Mouse (Mus musculus) brain, embryonic 14.5 days (tissue): ENCODE measurements around the gene Vps25. TPM values are rescaled to one million over a fixed set of nuclear protein-coding genes. Genes with fewer than 3 reads are reported as not detected.

Source experiments
- DNase-seq: peaks from one replicate; pipeline ENCODE4 v3.0.0-alpha.2; 2011; ENCODE audit warnings: low read depth
- CTCF ChIP-seq: fragments of 200-500 bp; IDR thresholded peaks from 2 replicates; pipeline ENCODE4 v1.5.1; 2012; ENCODE audit warnings: inconsistent platforms, mild to moderate bottlenecking, moderate library complexity, borderline replicate concordance; ENCODE audit not compliant: insufficient read depth, insufficient read length; ENCODE audit errors: extremely low read depth
- POLR2A ChIP-seq: fragments of 200-500 bp; IDR thresholded peaks from 2 replicates; pipeline ENCODE4 v1.6.1; 2012; ENCODE audit warnings: mild to moderate bottlenecking, inconsistent platforms, borderline replicate concordance; ENCODE audit not compliant: poor library complexity, insufficient read depth, insufficient read length, severe bottlenecking; ENCODE audit errors: extremely low read depth
- polyA plus RNA-seq: library from polyadenylated mRNA; depleted of rRNA; stranded (reverse); fragments of >200 nt; gene quantifications from 2 replicates; pipeline ENCODE4 v1.2.3, GENCODE M21; 2012

Vps25 gene
- polyA plus RNA-seq, 1 experiment, result 69.3 TPM

- no peak for DNase-seq
- TF ChIP-seq CTCF (no peak), POLR2A (no peak)
Measured at GRCm38 (mm10) chr11:101247521-101248030, 5.9 kb upstream of the Vps25 start.

- TF ChIP-seq POLR2A (no peak), CTCF (peak; percentile 63; the same call in 1 of the 2 replicates)
- DNase-seq, result peak; percentile 80
Measured at GRCm38 (mm10) chr11:101248258-101248994, 5.1 kb upstream of the Vps25 start.

GRCm38 (mm10) chr11:101251031-101251430, 2.5 kb upstream of the Vps25 start:
- no peak for DNase-seq
- TF ChIP-seq CTCF (no peak), POLR2A (no peak)

DNA sequence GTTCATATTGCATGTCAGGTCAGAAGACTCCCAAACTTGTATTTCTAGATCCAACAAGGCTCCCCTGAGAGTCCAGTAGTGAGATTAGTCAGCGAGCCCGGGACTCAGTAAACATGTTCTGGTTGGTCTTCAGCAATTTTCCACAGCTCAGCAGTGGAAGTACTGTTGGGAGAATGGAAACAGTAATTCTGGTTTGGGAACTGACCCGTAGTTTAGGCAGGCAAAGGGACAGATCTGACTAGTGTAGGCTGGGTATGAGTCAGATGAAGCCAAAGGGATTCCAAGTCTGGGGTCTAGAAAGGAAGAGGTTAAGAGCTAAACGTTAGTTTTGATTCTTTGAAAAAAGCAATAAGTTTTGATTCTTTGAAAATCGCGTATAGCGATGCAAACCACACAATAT, 566 bp upstream of the Vps25 start:
- DNase-seq, result no peak
- TF ChIP-seq POLR2A, result no peak
- no peak for TF ChIP-seq CTCF

DNA sequence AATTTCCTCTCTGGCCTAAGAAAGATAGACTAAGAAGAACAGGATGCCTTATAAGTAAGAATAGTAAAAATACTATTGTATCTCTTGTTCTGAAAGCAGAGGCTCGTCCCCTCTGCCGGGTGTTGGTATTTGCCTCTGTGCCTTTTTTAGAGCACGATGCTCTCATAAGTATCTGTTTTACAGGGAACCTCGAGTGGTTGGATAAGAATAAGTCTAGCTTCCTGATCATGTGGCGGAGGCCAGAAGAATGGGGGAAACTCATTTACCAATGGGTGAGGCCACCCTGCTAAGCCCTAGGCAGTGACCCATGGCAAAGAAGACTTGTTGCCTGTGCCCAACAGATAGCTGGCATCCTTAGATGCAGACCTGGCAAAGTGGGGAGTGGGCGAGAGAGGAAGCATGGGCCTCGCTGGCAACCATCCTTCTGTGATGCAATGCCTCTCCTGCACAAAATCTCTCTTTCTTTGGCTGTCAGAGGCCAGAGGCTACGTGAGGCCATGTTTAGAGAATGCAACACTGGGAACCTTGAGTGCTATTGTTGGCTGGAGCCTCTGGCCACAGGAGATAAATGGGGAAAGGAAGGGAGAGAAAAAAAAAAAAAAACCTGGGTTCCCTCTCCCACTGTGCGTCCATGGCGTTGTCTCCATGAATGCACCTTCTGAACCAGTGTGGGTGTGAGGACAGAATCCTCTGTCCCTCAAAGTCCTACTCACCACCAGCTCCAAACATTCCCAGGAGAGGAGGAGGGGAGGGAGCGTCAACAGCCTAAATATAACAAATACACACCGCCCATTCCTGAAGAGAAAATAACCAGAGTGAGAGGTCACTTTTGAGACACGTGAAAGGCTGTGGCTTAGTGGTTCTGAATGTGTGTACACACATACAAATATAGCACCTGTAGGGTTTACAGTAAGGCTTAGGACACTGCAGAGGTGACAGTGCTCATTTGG, 2.6 kb downstream of the Vps25 start:
- no peak for DNase-seq
- TF ChIP-seq POLR2A (no peak), CTCF (no peak)

DNA sequence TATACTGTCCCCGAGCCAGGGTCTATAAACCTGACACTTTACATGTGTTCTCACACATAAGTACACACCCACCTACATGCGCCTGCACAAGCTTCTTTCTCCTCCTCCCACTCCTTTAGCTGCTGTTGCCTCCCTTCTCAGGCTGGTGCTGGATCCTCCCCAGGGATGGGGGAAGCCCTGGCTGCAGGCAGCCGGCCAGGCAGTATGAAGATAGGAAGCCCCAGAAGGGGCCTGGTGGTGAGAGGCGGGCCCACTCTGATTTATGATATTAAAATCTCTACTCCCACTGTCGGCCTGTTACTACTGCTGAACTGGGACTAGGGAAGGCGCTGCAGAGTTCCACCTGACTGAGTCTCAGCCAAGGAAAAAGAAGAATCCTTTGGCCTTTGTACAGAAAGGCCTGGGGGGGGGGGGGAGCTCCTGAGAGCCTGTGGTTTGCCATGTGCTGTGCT, 5.8 kb downstream of the Vps25 start:
- no peak for TF ChIP-seq POLR2A
- no peak for TF ChIP-seq CTCF
- DNase-seq, result no peak

DNA sequence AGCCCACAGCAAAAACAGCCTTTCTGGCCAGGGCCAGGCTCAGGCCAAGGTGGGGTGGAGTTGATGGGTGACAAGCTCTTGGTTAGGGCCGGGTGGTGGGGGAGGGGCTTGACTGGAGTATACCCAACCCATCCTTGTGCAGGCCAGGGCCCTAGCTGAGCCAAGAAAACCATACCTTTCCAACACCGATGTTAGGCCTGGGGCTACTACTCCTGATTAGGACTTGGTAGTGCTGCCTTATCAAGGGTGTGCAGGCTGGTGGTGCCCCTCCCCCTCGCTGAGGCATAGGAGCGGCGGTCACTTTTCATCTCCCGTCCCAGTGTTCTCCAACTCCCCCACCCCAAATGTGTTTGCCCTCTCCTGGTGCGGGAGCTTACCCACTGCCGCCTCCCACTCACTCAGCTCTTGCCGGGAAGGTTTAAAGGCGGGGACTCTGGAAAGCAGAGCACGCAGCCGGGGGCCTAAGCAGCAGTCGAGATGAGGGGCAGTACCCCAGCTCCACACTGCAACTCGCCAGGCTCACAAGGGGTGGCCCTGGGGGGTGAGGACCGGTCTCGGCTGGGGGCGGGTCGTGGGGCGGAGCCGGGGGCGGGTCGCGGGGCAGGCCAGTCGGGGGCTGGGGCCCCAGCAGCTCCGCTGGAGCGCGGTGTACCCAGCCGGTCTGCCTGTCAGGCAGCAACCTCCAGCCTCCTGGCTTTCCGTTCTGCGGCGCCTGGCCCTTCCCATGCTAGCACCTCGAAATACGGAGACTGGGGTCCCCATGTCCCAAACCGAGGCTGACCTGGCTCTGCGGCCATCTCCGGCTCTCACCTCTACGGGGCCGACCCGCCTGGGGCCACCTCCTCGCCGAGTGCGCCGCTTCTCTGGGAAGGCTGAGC, 6.7 kb downstream of the Vps25 start, which contains the start of gene Wnk4:
TSS of gene Wnk4 (plus strand) at position 620 of the 878 bp plus-strand sequence.
- TF ChIP-seq CTCF (no peak), POLR2A (0 out of 2 replicates have a peak, but pooled peaks have one; percentile 5)
- DNase-seq, result peak; percentile 73

DNA sequence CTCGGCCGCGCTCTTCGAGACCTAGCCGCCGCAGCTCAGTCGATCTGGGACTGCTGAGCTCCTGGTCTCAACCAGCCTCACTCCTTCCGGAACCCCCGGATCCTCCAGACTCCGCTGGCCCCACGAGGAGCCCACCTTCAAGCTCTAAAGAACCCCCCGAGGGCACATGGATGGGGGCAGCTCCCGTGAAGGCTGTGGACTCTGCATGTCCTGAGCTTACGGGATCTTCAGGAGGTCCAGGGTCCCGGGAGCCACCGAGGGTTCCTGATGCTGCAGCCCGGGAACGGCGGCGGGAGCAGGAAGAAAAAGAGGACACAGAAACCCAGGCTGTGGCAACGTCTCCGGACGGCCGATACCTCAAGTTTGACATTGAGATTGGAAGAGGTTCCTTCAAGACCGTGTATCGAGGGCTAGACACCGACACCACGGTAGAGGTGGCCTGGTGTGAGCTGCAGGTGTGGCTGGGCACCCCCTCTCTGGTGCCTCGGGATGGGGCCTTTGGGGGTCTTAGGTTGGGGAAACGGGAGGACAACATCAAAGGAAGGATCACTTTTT, 7.4 kb downstream of the Vps25 start:
- DNase-seq, result no peak
- no peak for TF ChIP-seq POLR2A
- no peak for TF ChIP-seq CTCF

DNA sequence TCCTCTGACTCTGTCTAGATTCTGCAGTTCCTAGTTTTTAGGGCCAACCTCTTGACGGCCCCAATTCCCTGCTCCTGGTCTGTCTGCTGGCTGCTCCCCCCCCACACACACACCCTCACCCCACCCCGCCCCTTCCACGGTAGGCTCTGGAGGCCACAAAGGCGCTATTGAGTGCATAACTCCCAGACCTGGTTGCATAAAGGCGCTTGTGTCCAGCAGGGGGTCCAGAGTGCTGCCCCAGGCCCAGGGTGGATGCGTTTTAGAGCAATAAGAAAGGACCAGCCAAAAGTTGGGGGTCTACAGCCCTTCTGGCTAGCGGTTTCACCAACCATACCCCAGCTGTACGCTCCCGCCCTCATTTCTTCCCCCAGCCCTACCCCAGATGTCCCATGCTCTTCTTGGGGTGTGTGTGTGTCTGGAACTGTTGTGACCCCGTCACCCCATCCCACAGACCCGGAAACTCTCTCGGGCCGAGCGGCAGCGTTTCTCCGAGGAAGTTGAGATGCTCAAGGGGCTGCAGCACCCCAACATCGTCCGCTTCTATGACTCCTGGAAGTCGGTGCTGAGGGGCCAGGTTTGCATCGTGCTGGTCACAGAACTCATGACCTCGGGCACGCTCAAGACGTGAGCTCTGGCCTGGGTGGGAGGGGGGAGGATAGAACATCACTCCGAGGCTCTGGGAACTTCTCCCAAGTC, 8.9 kb downstream of the Vps25 start:
- TF ChIP-seq POLR2A (no peak), CTCF (no peak)
- no peak for DNase-seq

DNA sequence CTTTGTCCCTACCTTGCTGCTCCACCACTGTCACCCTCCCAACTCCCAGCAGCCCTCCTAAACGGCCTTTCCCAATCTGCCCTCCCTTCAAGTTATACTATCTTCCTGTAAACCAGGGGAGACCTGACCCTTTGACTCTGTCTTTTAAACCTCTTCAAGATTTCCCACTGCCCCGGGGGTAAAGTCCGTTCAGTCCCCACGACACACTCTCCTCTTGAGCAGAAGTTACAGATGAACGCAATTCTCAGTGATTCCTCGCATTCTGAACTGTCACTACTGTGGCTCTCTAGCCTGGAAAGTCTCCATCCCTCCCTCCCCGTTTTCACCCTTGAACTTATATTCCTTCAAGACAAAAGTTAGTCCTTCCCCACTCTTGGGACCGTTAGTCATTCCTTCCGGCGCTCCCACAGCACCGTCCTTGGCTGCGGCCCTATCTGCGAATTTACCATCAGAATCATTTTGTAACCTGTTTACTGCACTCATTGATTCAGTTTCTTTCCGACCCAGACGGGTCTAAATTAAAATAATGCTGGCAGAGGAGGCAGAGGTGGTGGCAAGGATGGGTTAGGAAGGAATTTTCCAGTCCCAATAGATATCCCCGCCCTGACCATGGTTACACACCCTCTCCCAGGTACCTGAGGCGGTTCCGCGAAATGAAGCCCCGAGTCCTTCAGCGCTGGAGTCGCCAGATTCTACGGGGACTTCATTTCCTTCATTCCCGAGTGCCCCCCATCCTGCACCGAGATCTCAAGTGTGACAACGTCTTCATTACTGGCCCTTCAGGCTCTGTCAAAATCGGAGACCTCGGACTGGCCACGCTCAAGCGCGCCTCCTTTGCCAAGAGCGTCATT, 9.9 kb downstream of the Vps25 start:
- TF ChIP-seq CTCF (no peak), POLR2A (no peak)
- no peak for DNase-seq
